Mouse (Mus musculus): Measurements from ENCODE around the gene Tcea2.

Gene Tcea2

GRCm38 (mm10) chr2:181674934-181675333 lies 5.2 kb upstream of the Tcea2 start:
- DNase-seq (ENCODE audit: low read depth, low spot score) = no peak

- no peak for DNase-seq (ENCODE audit: low read depth, low spot score)
These were observed 4.7 kb upstream of the Tcea2 start for GRCm38 (mm10) chr2:181675454-181675853.

DNA sequence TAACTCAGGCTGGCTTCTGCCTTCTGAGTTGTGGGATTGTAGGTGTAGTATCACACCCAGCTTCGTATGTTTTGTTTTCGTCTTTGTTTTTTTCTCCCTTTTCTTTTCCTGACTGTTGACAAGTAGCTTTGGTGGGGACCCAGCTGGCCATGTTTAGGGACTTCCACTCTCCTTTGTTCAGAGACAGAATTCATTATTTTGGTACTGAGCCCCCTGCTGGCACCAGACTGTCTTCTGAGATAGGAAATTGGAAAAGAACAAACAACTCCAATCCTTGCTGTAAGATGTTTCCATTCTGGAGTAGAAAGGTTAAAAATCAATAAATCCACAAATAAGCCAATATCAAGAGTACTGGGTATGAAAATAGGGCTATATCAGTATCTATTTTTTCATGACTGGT lies 3.7 kb upstream of the Tcea2 start:
- no peak for DNase-seq (ENCODE audit: low read depth, low spot score)

- DNase-seq (ENCODE audit: low read depth, low spot score) = no peak
These were observed 2.9 kb upstream of the Tcea2 start for GRCm38 (mm10) chr2:181677096-181677754.

DNA sequence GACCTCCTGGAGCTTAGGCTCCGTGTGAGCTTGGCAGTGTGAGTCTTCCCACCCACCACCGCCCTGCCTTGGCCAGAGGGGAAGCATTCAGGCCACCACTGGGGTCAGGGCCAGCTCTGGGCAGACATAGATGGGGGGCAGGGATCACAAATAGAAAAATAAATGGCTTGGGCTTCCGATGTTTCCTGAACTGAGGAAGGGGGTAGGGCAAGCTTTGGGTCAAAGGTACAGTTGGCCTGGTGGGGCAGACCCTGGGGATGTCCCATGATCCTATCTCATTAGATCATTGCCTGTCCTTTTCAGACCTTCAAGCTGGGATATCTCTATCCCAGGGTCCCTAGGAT lies 2.4 kb upstream of the Tcea2 start:
- no peak for DNase-seq (ENCODE audit: low read depth, low spot score)

DNA sequence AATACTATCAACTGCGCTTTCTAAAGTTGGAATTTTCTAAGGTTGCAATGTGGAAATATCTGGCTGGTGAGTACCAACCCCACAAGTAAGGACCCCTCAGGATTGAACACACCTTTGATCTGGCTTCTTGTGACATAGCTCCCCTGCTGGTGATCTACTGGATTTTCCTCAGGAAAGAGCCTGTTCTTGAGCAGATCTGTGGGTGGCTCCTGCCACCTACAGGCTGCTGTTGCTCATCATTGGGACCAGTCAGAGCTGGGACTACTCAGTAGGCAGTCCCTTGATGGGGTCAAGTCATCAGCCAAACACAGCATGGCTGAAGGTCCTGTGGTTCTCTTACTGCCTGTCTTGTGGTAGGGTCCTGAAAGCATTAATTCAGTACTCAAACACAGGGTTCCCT lies 1.3 kb upstream of the Tcea2 start:
- DNase-seq (ENCODE audit: low read depth, low spot score) = peak; percentile 86

DNA sequence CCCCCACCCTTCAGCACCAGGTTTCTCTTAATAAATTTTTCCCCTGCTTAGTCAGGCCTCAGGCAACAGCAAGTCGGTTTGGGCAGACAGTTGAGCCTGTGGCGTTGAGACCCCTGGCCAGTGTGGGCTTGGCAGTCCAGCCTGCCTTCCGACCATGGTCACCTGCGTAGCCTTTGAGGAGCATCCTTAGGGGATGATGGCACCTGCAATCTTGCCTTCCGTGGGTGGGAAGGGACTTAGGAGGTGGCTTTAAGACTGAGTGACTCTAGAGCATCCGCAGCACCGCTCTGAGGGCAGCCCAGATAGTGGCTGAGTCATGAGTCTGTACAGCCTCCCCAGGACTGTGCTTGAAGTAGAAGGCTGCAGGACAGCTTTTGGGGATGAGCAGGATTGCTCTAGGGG lies 607 bp downstream of the Tcea2 start:
- DNase-seq (ENCODE audit: low read depth, low spot score) = peak; percentile 48

GRCm38 (mm10) chr2:181681978-181682377 lies 1.9 kb downstream of the Tcea2 start:
- no peak for DNase-seq (ENCODE audit: low read depth, low spot score)

DNA sequence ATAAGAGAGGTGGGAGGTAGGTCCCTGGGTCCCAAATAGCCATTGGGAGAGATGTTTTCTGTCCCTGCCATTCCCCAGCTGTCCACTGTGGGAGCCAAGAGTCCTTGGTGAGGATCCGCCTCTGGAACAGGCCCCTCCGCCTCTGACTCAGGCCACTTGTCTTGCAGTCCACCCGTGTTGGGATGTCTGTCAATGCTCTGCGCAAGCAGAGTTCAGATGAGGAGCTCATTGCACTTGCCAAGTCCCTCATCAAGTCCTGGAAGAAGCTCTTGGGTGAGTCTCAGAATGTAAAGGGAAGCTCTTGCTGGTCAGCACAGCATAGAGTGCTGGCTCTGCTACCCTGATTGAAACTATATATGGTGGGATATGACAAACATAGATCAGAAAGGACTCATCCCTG lies 3.3 kb downstream of the Tcea2 start:
- no peak for DNase-seq (ENCODE audit: low read depth, low spot score)

GRCm38 (mm10) chr2:181684713-181685112 lies 4.6 kb downstream of the Tcea2 start:
- no peak for DNase-seq (ENCODE audit: low read depth, low spot score)

DNA sequence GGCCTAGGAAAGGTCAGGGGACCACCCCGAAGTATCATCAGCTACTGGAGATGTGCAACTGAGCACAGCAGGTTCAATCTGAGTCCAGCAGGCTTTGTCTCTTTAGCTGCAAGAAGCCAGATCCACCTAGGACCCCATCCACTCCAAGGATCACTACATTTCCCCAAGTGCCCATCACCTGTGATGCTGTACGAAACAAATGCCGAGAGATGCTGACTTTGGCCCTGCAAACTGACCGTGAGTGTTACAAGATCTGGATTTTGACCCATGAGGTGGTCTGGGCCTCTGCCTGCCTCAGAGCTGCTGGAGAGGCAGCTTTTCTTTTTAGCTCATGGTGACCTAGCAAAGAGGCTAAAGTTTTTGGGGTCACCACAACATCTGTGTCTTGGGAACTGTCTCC lies 5.6 kb downstream of the Tcea2 start:
- no peak for DNase-seq (ENCODE audit: low read depth, low spot score)

DNA sequence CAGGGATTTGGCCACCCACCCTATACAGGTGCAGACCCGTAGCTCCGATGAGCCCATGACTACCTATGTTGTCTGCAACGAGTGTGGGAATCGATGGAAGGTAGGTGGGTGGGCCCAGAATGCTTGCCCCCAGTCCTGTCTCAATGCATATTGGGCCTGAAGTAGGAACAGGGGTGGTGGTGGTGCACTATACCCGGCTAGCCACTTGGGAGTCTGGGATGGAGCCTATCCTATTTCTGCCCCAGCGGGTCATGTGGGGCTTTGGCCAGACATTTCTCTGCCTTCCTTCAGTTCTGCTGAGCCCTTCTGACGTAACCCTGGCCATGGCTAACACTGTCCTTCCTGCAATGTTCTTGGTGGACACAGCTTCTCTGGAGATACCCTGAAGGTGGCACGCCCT lies 7.5 kb downstream of the Tcea2 start:
- no peak for DNase-seq (ENCODE audit: low read depth, low spot score)

GRCm38 (mm10) chr2:181689466-181690160 lies 9.5 kb downstream of the Tcea2 start:
- no peak for DNase-seq (ENCODE audit: low read depth, low spot score)

- no peak for DNase-seq (ENCODE audit: low read depth, low spot score)
These were observed 11.0 kb downstream of the Tcea2 start for GRCm38 (mm10) chr2:181691083-181691482.

DNA sequence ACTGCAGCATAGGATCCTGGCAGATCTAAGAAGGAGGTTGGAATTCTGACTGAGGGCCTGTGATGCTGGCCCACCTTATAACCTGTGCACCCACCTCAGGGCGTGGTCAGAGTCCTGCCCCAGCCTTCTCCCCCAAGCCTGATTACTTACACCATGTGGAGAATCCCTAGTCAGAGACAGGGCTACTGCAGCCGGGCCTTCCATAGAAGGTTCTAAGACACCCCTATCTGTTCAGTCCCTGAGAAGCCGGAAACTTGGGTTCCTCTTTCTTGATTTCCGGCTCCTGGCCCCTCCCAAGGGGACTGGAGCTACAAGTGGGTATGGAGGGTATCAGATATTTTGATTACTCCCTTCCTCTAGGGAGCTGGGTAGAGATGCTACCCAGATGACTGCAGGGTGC lies 11.5 kb downstream of the Tcea2 start:
- DNase-seq (ENCODE audit: low read depth, low spot score) = peak; percentile 49

DNA sequence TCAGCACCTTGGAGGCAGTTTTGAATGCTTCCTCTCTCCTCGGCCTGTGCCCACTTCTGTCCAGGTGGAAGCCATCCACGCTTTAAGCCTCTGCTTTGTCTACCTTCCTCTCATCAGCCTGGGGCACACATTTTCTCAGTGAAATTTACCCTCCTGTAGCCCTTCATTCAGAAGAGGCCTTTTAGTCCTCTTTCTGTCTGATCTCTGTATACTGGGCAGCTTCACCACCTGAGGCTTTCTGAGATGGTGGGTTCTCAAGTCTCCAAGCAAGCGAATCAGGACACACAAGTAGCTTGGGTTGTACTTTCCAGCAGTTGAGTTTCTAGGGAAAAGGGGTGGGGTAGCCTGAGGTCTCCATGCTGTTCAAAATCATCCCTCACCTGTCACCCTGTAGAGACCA lies 12.2 kb downstream of the Tcea2 start:
- no peak for DNase-seq (ENCODE audit: low read depth, low spot score)

GRCm38 (mm10) chr2:181693339-181694280 lies 13.5 kb downstream of the Tcea2 start, which contains the start of gene Rgs19:
Gene Rgs19, minus strand, starts transcription at chr2:181693977.
- peak; percentile 92 for DNase-seq (ENCODE audit: low read depth, low spot score)

GRCm38 (mm10) chr2:181694581-181694980 lies 14.5 kb downstream of the Tcea2 start:
- DNase-seq (ENCODE audit: low read depth, low spot score) = no peak

- no peak for DNase-seq (ENCODE audit: low read depth, low spot score)
These were observed 15.7 kb downstream of the Tcea2 start for GRCm38 (mm10) chr2:181695776-181696175.

- DNase-seq (ENCODE audit: low read depth, low spot score) = no peak
These were observed 16.8 kb downstream of the Tcea2 start for GRCm38 (mm10) chr2:181696801-181697420.

- DNase-seq (ENCODE audit: low read depth, low spot score) = no peak
These were observed 18.1 kb downstream of the Tcea2 start, which contains the start of gene Lkaaear1 for GRCm38 (mm10) chr2:181698241-181698640. Gene Lkaaear1, minus strand, starts transcription at chr2:181698442.

DNA sequence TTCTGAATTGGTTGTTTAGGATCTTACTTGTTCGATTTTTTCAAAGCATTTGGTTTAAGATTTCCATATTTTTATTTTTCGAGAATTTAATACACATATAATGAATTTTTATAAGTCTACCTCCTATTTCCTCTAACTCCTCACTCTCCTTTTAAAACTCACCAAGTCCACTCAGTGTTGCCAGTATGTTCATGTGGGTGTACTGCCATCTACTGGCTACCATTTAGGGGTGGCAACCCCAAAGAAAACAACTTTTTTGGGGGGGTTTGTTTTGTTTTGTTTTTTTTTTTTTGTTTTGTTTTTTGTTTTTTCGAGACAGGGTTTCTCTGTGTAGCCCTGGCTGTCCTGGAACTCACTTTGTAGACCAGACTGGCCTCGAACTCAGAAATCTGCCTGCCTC lies 26.6 kb downstream of the Tcea2 start:
- DNase-seq (ENCODE audit: low read depth, low spot score) = peak; percentile 66

Data from CD4-positive helper T cell, adult 2 months (primary cell).